1 mouse cellular context compared by ENCODE assay signal in the genomic region with DNA sequence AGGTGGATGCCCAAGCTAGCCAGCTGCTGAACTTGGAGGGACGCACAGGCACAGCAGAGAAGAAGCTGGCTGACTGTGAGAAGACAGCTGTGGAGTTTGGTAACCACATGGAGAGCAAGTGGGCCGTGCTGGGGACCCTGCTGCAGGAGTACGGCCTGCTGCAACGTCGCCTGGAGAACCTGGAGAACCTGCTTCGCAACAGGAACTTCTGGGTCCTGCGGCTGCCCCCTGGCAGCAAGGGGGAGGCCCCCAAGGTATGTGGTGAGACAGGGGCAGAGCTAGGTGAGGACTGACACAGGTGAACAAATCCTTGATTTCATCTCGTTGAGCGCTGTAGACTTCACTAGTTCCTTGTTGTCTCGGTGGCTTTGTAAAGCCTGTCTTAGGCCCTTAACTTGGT.
TF ChIP-seq lines count a peak whose summit lies in the region.

No protein-coding gene starts in this region.

TF ChIP-seq in myocyte, 11 proteins besides CTCF, POLR2A, EP300 and RAD21 (continued from another document):
- TF ChIP-seq MYOG (IDR thresholded peaks at IDR 0.05; ENCODE audit: control insufficient read depth in 1 of 3, insufficient read depth in 1 of 3, insufficient read length in 2 of 3, low read depth in 2 of 3) = peak in 1 of 3 experiments; percentile 44
